Mouse (Mus musculus) small intestine, adult 2 months (tissue): ENCODE measurements at regions not wholly inside any gene's neighbourhood (a gene's known extent, or its start where the extent isn't known, plus 50 kb on each side); places are given as distances from the start of the nearest gene placed in this dataset.

Source experiments
- CTCF ChIP-seq: fragments of 200-500 bp; IDR thresholded peaks from 2 replicates; pipeline ENCODE4 v1.5.1; 2012; ENCODE audit warnings: low read depth, mild to moderate bottlenecking, control low read depth, inconsistent platforms, low read length, moderate library complexity, mixed read lengths; ENCODE audit not compliant: insufficient replicate concordance, insufficient read length; ENCODE audit errors: extremely low read depth
- POLR2A ChIP-seq: fragments of 200-500 bp; IDR thresholded peaks from 2 replicates; pipeline ENCODE4 v1.6.1; 2012; ENCODE audit warnings: low read depth, mild to moderate bottlenecking, control low read depth, inconsistent platforms, low read length, moderate library complexity

GRCm38 (mm10) chr12:109893657-109894056, 293.5 kb upstream of the Rtl1 start:
- no peak for TF ChIP-seq CTCF
- no peak for TF ChIP-seq POLR2A
